Mouse (Mus musculus) E14TG2a.4 (cell line): ENCODE measurements around the gene Zc3h15.

Source experiments
- CTCF ChIP-seq: conservative IDR thresholded peaks from 2 replicates; pipeline ENCODE4 v1.5.1; 2014; ENCODE audit warnings: low read length
- NANOG ChIP-seq: IDR thresholded peaks from 2 replicates; pipeline ENCODE4 v1.6.1; 2014; ENCODE audit warnings: borderline replicate concordance, low read length, mixed read lengths
- POU5F1 ChIP-seq: IDR thresholded peaks from 2 replicates; pipeline ENCODE4 v1.6.1; 2014; ENCODE audit warnings: low read length, borderline replicate concordance

DNA sequence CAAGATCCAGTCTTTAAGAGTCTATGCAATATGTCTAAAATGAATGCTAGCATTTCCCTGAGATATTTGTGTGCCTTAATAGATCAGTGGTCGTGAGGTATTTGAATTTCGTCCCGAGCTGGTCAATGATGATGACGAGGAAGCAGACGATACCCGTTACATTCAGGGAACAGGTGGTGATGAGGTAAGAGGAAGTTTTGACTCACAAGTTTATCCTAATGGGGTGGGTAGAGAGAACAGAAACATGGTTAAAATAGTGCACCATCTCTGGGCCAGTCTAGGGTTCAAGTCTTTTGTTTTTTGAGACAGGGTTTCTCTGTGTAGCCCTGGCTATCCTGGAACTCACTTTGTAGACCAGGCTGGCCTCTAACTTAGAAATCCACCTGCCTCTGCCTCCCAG, 17.1 kb downstream of the Zc3h15 start:
- TF ChIP-seq CTCF = no peak
- TF ChIP-seq POU5F1 = no peak
- TF ChIP-seq NANOG = no peak
